Mouse (Mus musculus): Measurements from ENCODE around the gene Jag2. TPM values are rescaled to one million over a fixed set of nuclear protein-coding genes. Genes with fewer than 3 reads are reported as not detected.

The Jag2 gene
- polyA plus RNA-seq, 1 experiment = 51.8 TPM

DNA sequence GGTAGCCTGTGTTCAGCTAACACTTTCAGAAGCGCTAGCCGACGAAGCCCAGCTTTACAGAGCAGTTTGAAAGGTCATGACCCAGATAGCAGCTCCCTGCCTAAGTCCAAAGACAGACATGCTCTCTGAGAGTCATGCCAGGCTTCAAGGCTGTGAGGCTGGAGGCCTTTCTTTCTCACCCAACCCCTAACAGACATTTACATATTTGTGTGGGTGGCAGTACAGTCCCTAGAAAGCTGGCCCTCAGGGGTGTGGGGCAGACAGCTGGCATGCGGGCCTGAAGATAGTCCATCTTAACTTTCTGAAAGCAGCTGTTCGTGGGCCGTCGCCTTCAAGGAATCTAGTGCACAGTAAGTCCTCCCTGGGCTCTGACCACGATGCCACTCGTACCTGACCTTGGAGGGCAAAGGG, 67.7 kb downstream of the Jag2 start:
- Histone ChIP-seq H3K79me2 (ENCODE audit: control insufficient read depth, insufficient read depth) (no peaks in the 10 kb centered on the region), H3K36me3 (ENCODE audit: control insufficient read depth, insufficient read depth) (no peaks in the 10 kb centered on the region), H3ac (ENCODE audit: control insufficient read depth, insufficient read length) (no peak overlapping the region), H3K27me3 (ENCODE audit: control insufficient read depth, insufficient read depth, insufficient read length) (no peaks in the 10 kb centered on the region), H3K4me3 (no peak overlapping the region), H3K4me2 (ENCODE audit: low read depth) (peak overlapping the region; percentile 5)
- TF ChIP-seq MYOG (IDR thresholded peaks at IDR 0.05; ENCODE audit: control insufficient read depth in 1 of 3, insufficient read depth in 1 of 3, insufficient read length in 2 of 3, low read depth in 2 of 3) (peak; percentile 93 to 98 (median 97)), POLR2A (IDR thresholded peaks at IDR 0.05; ENCODE audit: insufficient read length, low read depth) (no peak), TCF3 (IDR thresholded peaks at IDR 0.05; ENCODE audit: insufficient read length, low read depth) (peak; percentile 85), USF1 (IDR thresholded peaks at IDR 0.05; ENCODE audit: low read depth) (no peak), CEBPB (IDR thresholded peaks at IDR 0.05; ENCODE audit: insufficient read depth, poor library complexity, severe bottlenecking) (no peak), MYOD1 (IDR thresholded peaks at IDR 0.05; ENCODE audit: control insufficient read depth in 1 of 3, insufficient read length in 2 of 3, low read depth in 2 of 3) (peak; percentile 70 to 97 (median 96)), SRF (IDR thresholded peaks at IDR 0.05; ENCODE audit: control insufficient read depth, insufficient read length, low read depth) (no peak), MAX (IDR thresholded peaks at IDR 0.05; ENCODE audit: low read depth) (no peak), REST (IDR thresholded peaks at IDR 0.05; ENCODE audit: insufficient read depth, insufficient read length) (no peak), POLR2AphosphoS2 (IDR thresholded peaks at IDR 0.05; ENCODE audit: insufficient read length, low read depth) (no peak), TCF12 (IDR thresholded peaks at IDR 0.05; ENCODE audit: insufficient read depth, poor library complexity, severe bottlenecking) (peak; percentile 98), E2F4 (IDR thresholded peaks at IDR 0.05; ENCODE audit: insufficient read depth) (no peak)

DNA sequence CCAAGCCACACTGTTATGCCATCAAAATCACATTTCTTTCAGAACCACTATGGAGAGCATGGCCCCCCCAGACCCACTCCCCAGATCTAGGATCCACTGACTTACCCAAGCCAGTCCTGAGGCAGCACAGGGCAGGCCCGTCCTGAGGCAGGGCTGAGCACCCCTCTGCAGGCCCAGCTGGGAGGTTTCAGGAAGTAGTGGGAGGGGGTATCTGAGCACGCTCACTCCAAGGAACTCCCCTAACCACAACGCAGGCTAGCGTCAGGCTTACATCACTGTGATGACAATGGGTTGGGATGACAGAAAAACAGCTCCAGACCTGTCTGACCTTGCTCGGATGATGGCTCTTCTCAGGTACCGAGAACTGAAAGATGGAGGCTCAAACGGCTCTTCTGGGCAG, 68.8 kb downstream of the Jag2 start:
- no peaks in the 10 kb centered on the region for H3K27me3 ChIP-seq (ENCODE audit: control insufficient read depth, insufficient read depth, insufficient read length)
- H3K4me3 ChIP-seq = no peak overlapping the region
- H3K79me2 ChIP-seq (ENCODE audit: control insufficient read depth, insufficient read depth) = no peaks in the 10 kb centered on the region
- no peak overlapping the region for H3K4me2 ChIP-seq (ENCODE audit: low read depth)
- no peak overlapping the region for H3ac ChIP-seq (ENCODE audit: control insufficient read depth, insufficient read length)
- no peak for TF ChIP-seq MYOG (IDR thresholded peaks at IDR 0.05; ENCODE audit: control insufficient read depth in 1 of 3, insufficient read depth in 1 of 3, insufficient read length in 2 of 3, low read depth in 2 of 3)
- no peaks in the 10 kb centered on the region for H3K36me3 ChIP-seq (ENCODE audit: control insufficient read depth, insufficient read depth)

DNA sequence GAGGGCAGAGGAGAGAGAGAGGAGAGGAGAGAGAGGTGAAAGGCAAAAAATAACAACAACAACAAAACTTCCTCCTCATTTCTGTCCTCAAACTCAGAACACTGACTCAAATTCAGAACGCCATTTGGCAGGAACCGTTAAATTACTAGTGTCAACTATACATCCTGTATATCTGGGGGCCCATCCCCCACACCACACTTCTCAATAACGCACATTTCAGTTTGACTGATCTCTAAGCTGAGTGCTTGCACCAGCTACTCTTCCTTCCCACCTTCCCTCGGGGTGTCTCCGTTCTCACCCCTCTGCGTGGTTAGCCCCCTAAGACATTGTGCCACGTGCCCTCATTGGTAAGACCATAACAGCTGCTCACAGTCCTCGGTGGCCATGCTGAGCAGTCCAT, 69.6 kb downstream of the Jag2 start:
- TF ChIP-seq MYOD1 (IDR thresholded peaks at IDR 0.05; ENCODE audit: control insufficient read depth in 1 of 3, insufficient read length in 2 of 3, low read depth in 2 of 3) = peak in 2 of 3 experiments; percentile 24 to 30
- no peak for TF ChIP-seq MYOG (IDR thresholded peaks at IDR 0.05; ENCODE audit: control insufficient read depth in 1 of 3, insufficient read depth in 1 of 3, insufficient read length in 2 of 3, low read depth in 2 of 3)
- no peak for TF ChIP-seq E2F4 (IDR thresholded peaks at IDR 0.05; ENCODE audit: insufficient read depth)
- TF ChIP-seq USF1 (IDR thresholded peaks at IDR 0.05; ENCODE audit: low read depth) = no peak
- H3ac ChIP-seq (ENCODE audit: control insufficient read depth, insufficient read length) = no peak overlapping the region
- H3K36me3 ChIP-seq (ENCODE audit: control insufficient read depth, insufficient read depth) = no peaks in the 10 kb centered on the region
- no peaks in the 10 kb centered on the region for H3K79me2 ChIP-seq (ENCODE audit: control insufficient read depth, insufficient read depth)
- no peak overlapping the region for H3K4me3 ChIP-seq
- H3K4me2 ChIP-seq (ENCODE audit: low read depth) = no peak overlapping the region
- H3K27me3 ChIP-seq (ENCODE audit: control insufficient read depth, insufficient read depth, insufficient read length) = no peaks in the 10 kb centered on the region

DNA sequence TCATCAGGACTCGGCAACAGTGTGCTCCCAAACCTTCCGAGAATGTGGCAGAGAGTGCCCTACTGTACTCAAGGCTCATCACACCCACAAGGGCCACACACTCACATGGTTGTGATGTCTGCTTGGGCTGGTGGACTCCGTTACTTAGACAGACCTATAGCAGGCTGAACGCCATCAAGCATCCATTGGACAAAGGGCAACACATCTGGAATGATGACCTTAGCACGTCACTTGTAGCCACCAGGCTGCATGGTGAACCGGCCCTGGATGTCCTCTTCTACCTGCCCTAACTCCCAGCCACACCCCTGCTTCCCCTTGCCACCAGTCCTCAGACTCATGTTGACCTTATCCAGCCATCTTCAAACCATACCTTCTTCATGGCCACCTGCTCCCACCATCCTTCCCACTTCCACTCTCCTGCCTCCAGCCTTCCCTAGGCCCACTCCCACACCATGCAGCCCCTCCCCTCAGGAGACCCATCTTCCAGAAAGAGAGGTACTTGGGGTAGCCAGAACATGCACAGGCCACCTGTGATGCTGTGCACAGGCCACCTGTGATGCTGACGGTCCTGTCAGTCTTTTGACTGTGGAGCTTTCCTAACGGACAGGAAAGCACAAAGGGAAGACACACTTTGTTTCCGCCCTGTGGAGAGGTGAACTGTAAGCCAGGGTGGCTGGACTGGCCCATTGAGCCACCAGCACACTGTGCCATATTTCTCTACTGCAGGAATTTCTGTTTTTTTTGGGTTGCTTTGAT, 70.8 kb downstream of the Jag2 start:
- Histone ChIP-seq H3K36me3 (ENCODE audit: control insufficient read depth, insufficient read depth) (no peaks in the 10 kb centered on the region), H3K27me3 (ENCODE audit: control insufficient read depth, insufficient read depth, insufficient read length) (no peaks in the 10 kb centered on the region), H3K4me2 (ENCODE audit: low read depth) (no peak overlapping the region), H3ac (ENCODE audit: control insufficient read depth, insufficient read length) (no peak overlapping the region), H3K4me3 (no peak overlapping the region), H3K79me2 (ENCODE audit: control insufficient read depth, insufficient read depth) (no peaks in the 10 kb centered on the region)
- TF ChIP-seq POLR2A (IDR thresholded peaks at IDR 0.05; ENCODE audit: insufficient read length, low read depth) (no peak), USF1 (IDR thresholded peaks at IDR 0.05; ENCODE audit: low read depth) (no peak), TCF3 (IDR thresholded peaks at IDR 0.05; ENCODE audit: insufficient read length, low read depth) (no peak), E2F4 (IDR thresholded peaks at IDR 0.05; ENCODE audit: insufficient read depth) (no peak), REST (IDR thresholded peaks at IDR 0.05; ENCODE audit: insufficient read depth, insufficient read length) (no peak), MYOG (IDR thresholded peaks at IDR 0.05; ENCODE audit: control insufficient read depth in 1 of 3, insufficient read depth in 1 of 3, insufficient read length in 2 of 3, low read depth in 2 of 3) (no peak), TCF12 (IDR thresholded peaks at IDR 0.05; ENCODE audit: insufficient read depth, poor library complexity, severe bottlenecking) (no peak), MAX (IDR thresholded peaks at IDR 0.05; ENCODE audit: low read depth) (no peak), POLR2AphosphoS2 (IDR thresholded peaks at IDR 0.05; ENCODE audit: insufficient read length, low read depth) (no peak), MYOD1 (IDR thresholded peaks at IDR 0.05; ENCODE audit: control insufficient read depth in 1 of 3, insufficient read length in 2 of 3, low read depth in 2 of 3) (no peak), SRF (IDR thresholded peaks at IDR 0.05; ENCODE audit: control insufficient read depth, insufficient read length, low read depth) (no peak), CEBPB (IDR thresholded peaks at IDR 0.05; ENCODE audit: insufficient read depth, poor library complexity, severe bottlenecking) (no peak)

Other genes with a start within 250 kb of the Jag2 start
- gene Cep170b, start 209.3 kb downstream of the Jag2 start, polyA plus RNA-seq (2012; fragmentation: generic; extraction: Trizol) = 22.8 TPM
- gene Pld4, start 169.1 kb downstream of the Jag2 start, polyA plus RNA-seq (2012; fragmentation: generic; extraction: Trizol) = 0.08 TPM
- 24.4 TPM for gene Ahnak2, start 127.1 kb downstream of the Jag2 start, polyA plus RNA-seq (2012; fragmentation: generic; extraction: Trizol)
- 9.6 TPM for gene Clba1, start 120.8 kb downstream of the Jag2 start, polyA plus RNA-seq (2012; fragmentation: generic; extraction: Trizol)
- gene Cdca4, start 100.4 kb downstream of the Jag2 start, polyA plus RNA-seq (2012; fragmentation: generic; extraction: Trizol) = 21.5 TPM
- 0.02 TPM for gene Gpr132, start 61.5 kb downstream of the Jag2 start, polyA plus RNA-seq (2012; fragmentation: generic; extraction: Trizol)
- 94.9 TPM for gene Nudt14, start 12.3 kb upstream of the Jag2 start, polyA plus RNA-seq (2012; fragmentation: generic; extraction: Trizol)
- gene Btbd6, start 46.7 kb upstream of the Jag2 start, polyA plus RNA-seq (2012; fragmentation: generic; extraction: Trizol) = 16.3 TPM
- 27.9 TPM for gene Brf1, start 70.9 kb upstream of the Jag2 start, polyA plus RNA-seq (2012; fragmentation: generic; extraction: Trizol)
- 89.3 TPM for gene Pacs2, start 84.7 kb upstream of the Jag2 start, polyA plus RNA-seq (2012; fragmentation: generic; extraction: Trizol)
- gene Tex22, start 144.7 kb upstream of the Jag2 start, polyA plus RNA-seq (2012; fragmentation: generic; extraction: Trizol) = 0.11 TPM
- gene Mta1, start 168.5 kb upstream of the Jag2 start, polyA plus RNA-seq (2012; fragmentation: generic; extraction: Trizol) = 101 TPM
- gene Crip2, start 210.5 kb upstream of the Jag2 start, polyA plus RNA-seq (2012; fragmentation: generic; extraction: Trizol) = 1,146 TPM
- gene Crip1, start 216.5 kb upstream of the Jag2 start, polyA plus RNA-seq (2012; fragmentation: generic; extraction: Trizol) = 1,677 TPM
- 6.6 TPM for gene Tedc1, start 226.6 kb upstream of the Jag2 start, polyA plus RNA-seq (2012; fragmentation: generic; extraction: Trizol)